Mouse (Mus musculus) erythroblast, embryonic 14.5 days (primary cell): Measurements from ENCODE around the gene Gm49396. TPM values are rescaled to one million over a fixed set of nuclear protein-coding genes. Genes with fewer than 3 reads are reported as not detected.

Experiments used
- H3K27me3 ChIP-seq: 2 replicates; pipeline ENCODE4 v1.6.1; 2012; ENCODE audit warnings: inconsistent platforms; ENCODE audit not compliant: control insufficient read depth
- H3K36me3 ChIP-seq: 2 replicates; pipeline ENCODE4 v1.6.1; 2012; ENCODE audit warnings: mild to moderate bottlenecking, inconsistent platforms; ENCODE audit not compliant: control insufficient read depth
- H3K4me1 ChIP-seq: 2 replicates; pipeline ENCODE4 v1.6.1; 2012; ENCODE audit warnings: inconsistent platforms; ENCODE audit not compliant: control insufficient read depth
- H3K4me3 ChIP-seq: replicated peaks from 2 replicates; pipeline ENCODE3; 2012; ENCODE audit warnings: moderate library complexity, mild to moderate bottlenecking, inconsistent platforms
- H3K9me3 ChIP-seq: 2 replicates; pipeline ENCODE4 v1.6.1; 2012; ENCODE audit warnings: low read length, inconsistent platforms, mixed read lengths; ENCODE audit not compliant: control insufficient read depth
- GATA1 ChIP-seq: IDR thresholded peaks from 2 replicates; pipeline ENCODE4 v1.6.1; 2012; ENCODE audit warnings: low read length, inconsistent platforms, mixed read lengths
- TAL1 ChIP-seq: IDR thresholded peaks from 3 replicates; pipeline ENCODE4 v1.6.1; 2012; ENCODE audit warnings: low read length, inconsistent platforms, mixed read lengths
- polyA plus RNA-seq: library from polyadenylated mRNA; stranded (reverse); fragments of >175 nt; gene quantifications from 2 replicates; pipeline ENCODE4 v1.2.3, GENCODE M21; 2012

Gm49396 gene
- polyA plus RNA-seq, 1 experiment, result 0.18 TPM

- H3K4me1 ChIP-seq, result peaks cover 11% of the 10 kb centered on the region
- no peaks in the 10 kb centered on the region for H3K9me3 ChIP-seq
- no peak overlapping the region for H3K4me3 ChIP-seq
- TF ChIP-seq GATA1, result no peak
- no peak for TF ChIP-seq TAL1
- no peaks in the 10 kb centered on the region for H3K27me3 ChIP-seq
- peaks cover 91% of the 10 kb centered on the region for H3K36me3 ChIP-seq
Observed at GRCm38 (mm10) chr7:30526981-30527380, 36.2 kb upstream of the Gm49396 start.

DNA sequence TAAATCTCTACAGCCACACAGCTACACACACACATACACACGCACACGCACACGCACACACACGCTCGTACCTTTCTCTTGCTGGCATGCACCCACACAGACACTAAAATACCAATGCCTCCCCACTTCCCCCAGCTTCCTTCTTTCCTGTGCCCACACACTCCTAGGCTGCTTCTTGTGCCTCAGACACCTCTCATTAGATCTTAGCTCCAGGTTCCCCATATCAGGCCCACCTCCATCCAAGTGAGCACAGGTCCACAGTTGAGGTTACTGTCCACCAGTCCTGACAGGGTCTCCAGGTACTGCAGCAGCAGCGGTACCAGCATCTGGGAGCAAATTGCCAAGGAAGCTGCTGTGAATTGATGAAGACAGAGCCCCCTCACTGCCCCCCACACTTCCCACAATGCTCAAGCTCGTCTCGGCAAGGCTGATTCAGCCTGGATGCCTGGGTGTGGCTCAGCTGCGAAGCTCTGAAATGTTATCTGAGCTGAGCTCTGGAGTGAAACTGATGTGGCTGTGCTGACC lies 31.8 kb upstream of the Gm49396 start:
- TF ChIP-seq TAL1 (no peak), GATA1 (no peak)
- Histone ChIP-seq H3K27me3 (peaks cover 6% of the 10 kb centered on the region; the same call in 1 of the 2 replicates), H3K4me3 (no peak overlapping the region), H3K36me3 (peaks cover 69% of the 10 kb centered on the region), H3K9me3 (no peaks in the 10 kb centered on the region), H3K4me1 (peaks cover 52% of the 10 kb centered on the region)

DNA sequence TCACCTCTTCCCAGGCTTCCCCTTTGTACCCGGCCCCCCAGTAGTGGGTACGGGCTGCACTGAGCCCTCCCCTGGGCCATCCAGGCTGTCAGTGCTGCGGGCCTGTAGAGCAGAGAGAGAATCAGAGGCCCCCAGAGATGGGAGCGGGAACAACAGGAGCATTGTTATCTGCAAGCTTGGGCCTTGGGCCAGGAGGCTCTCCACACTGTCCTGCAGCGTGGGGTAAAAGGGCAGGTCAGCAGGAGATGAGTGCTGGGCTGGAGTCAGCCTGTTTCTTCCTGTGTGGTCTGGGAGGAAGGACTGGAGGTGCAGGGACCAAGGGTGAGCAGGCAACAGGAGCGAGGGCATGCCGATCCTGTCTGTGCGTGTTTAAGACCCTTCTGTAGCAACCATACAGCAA lies 30.2 kb upstream of the Gm49396 start:
- Histone ChIP-seq H3K27me3 (peaks cover 6% of the 10 kb centered on the region; the same call in 1 of the 2 replicates), H3K4me3 (peak overlapping the region; percentile 2), H3K9me3 (no peaks in the 10 kb centered on the region), H3K36me3 (peaks cover 53% of the 10 kb centered on the region), H3K4me1 (peaks cover 56% of the 10 kb centered on the region)
- TF ChIP-seq GATA1 (no peak), TAL1 (no peak)

DNA sequence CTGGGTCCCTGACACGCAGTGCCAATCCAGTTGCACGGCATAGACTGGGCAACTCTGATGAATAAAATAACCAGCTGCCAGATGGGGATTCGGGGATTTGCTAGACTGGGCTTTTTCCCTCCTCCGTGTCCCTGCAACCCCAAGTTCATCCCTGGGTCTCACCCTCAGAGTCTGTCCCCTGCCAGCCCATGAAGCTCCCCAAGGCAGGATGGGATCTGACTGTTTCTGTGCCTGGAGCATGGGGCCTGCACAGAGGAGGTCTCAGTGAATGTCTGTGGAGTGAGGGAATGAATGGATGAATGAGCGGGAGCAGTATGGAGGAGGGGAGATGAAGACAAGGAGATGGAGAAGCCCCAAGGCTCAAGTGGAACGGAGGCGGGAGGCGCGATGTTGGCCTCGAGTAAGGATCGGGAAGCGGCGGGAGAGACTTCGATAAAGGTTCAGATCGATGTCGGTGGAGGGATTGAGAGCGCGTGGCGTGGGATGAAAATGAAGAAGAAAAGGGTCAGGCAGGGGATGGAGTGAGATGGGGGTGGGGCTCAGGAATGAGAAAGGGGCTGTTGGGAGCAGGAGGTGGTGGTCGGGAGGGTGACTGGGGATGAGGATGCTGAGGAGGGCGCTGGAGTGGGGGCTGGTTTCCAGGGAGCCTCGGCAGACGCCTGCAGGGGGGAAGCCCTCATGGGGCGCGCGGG lies 29.1 kb upstream of the Gm49396 start:
- Histone ChIP-seq H3K9me3 (no peaks in the 10 kb centered on the region), H3K4me1 (peaks cover 53% of the 10 kb centered on the region), H3K36me3 (peaks cover 47% of the 10 kb centered on the region), H3K4me3 (peak overlapping the region; percentile 87), H3K27me3 (peaks cover 6% of the 10 kb centered on the region; the same call in 1 of the 2 replicates)
- TF ChIP-seq GATA1, result no peak
- TF ChIP-seq TAL1, result no peak

- Histone ChIP-seq H3K9me3 (no peaks in the 10 kb centered on the region), H3K4me3 (peak within 1 kb of the TSS; percentile 87), H3K4me1 (peaks cover 53% of the 10 kb centered on the region), H3K27me3 (peaks cover 6% of the 10 kb centered on the region; the same call in 1 of the 2 replicates), H3K36me3 (peaks cover 47% of the 10 kb centered on the region)
- no peak for TF ChIP-seq GATA1
- no peak for TF ChIP-seq TAL1
Observed at GRCm38 (mm10) chr7:30534633-30535577, 28.2 kb upstream of the Gm49396 start, which contains the start of gene Arhgap33. Arhgap33 (minus strand) TSS chr7:30535060.

DNA sequence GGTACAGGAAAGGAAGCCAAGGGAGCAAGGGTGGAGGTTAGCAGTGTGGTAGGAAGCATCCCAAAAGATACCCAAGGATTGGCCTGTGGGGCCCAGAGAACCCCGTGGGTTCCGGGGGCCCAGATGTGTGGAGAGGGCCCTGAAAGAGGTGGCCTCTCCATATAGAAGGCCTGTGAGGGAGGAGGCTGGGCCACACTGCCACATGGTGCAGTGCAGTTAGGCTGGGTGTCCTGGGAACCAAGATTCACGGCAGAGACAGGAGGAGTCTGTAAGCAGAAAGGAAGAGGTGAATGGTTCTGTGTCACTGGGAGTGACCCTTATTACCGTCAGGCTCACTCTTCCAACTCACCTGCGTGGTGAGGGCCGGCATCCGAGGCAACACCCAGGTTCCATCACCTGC lies 22.6 kb upstream of the Gm49396 start:
- Histone ChIP-seq H3K4me1 (peaks cover 26% of the 10 kb centered on the region), H3K36me3 (peaks cover 52% of the 10 kb centered on the region), H3K27me3 (no peaks in the 10 kb centered on the region), H3K9me3 (no peaks in the 10 kb centered on the region), H3K4me3 (no peak overlapping the region)
- TF ChIP-seq TAL1, result no peak
- no peak for TF ChIP-seq GATA1

- Histone ChIP-seq H3K27me3 (no peaks in the 10 kb centered on the region), H3K36me3 (peaks cover 72% of the 10 kb centered on the region), H3K4me3 (no peak overlapping the region), H3K4me1 (peaks cover 14% of the 10 kb centered on the region), H3K9me3 (no peaks in the 10 kb centered on the region)
- TF ChIP-seq TAL1 (no peak), GATA1 (no peak)
Observed at GRCm38 (mm10) chr7:30544327-30544726, 18.8 kb upstream of the Gm49396 start.

DNA sequence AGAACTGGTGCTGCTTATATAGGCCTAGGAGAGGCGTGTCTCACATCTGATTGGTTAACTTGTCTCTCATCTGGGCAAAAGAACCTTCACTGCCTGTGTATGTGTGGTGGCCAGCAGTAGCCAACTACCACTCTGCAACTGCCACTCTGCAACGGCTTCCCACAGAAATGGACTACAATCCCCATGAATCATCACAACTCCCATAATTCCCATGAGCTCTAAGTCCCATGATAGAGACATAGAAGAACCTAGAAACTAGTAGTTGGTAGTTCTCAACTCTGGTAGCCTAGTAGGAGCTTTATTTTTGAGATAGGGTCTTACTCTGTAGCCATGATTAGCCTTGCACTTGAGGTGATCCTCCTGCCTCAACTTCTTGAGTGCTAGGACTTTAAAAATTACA lies 13.3 kb upstream of the Gm49396 start:
- peaks cover 46% of the 10 kb centered on the region for H3K36me3 ChIP-seq
- no peaks in the 10 kb centered on the region for H3K27me3 ChIP-seq
- no peak overlapping the region for H3K4me3 ChIP-seq
- peaks cover 39% of the 10 kb centered on the region for H3K4me1 ChIP-seq
- no peaks in the 10 kb centered on the region for H3K9me3 ChIP-seq
- TF ChIP-seq GATA1 (no peak), TAL1 (no peak)

DNA sequence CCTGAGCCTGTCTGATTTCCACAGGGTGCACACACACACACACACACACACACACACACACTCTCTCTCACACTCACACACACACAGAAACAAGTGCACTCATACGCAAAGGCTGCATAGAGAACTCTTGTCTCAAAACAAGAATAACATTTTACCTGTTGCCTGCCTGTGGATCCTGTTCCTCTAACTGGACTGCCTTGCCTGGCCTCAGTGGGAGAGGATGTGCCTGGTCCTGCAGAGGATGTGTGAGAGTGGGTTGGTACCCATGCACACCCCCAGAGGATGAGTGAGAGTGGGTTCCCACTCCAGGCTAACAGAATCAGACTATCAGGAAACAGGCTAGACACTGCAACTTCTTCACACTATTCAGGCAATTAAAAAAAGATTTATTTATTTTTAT lies 12.5 kb upstream of the Gm49396 start:
- peaks cover 39% of the 10 kb centered on the region for H3K4me1 ChIP-seq
- TF ChIP-seq TAL1 (no peak), GATA1 (no peak)
- no peaks in the 10 kb centered on the region for H3K27me3 ChIP-seq
- no peaks in the 10 kb centered on the region for H3K9me3 ChIP-seq
- no peak overlapping the region for H3K4me3 ChIP-seq
- peaks cover 50% of the 10 kb centered on the region for H3K36me3 ChIP-seq
